Mouse (Mus musculus): ENCODE measurements around the gene Trib3.

DNA sequence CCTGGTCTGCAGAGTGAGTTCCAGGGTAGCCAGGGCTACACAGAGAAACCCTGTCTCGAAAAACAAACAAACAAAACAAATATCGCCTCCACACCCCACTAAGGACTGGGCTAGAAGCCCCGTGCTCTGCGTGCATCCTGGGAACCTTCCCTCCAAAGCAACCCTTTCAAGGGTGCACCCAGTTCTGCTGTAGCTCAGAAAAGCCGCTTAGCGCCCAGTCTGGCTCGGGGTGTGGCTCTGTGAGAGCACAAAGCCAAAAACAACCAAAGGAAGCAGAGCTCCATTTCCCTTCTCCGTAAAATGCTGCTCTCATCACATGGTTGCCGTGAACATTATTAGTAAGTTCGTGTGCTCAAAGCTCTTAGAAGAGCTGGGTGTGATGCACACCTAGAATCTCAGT lies 529 bp upstream of the Trib3 start:
- no peak for TF ChIP-seq ZNF384 (IDR thresholded peaks at IDR 0.05; ENCODE audit: low read depth, low read length)
- no peak for TF ChIP-seq CHD2 (IDR thresholded peaks at IDR 0.05; ENCODE audit: low read depth, low read length)
- no peak for TF ChIP-seq MAFK (IDR thresholded peaks at IDR 0.05; ENCODE audit: insufficient read depth, low read depth, low read length)
- no peak for TF ChIP-seq ZC3H11A (IDR thresholded peaks at IDR 0.05; ENCODE audit: borderline replicate concordance, low read depth, low read length)

All from ES-E14 (cell line).